ENCODE assay signal across 28 mouse cellular contexts in genomic region chr7:105226072-105226471, GRCm38 (mm10). TPM values are rescaled to one million over a fixed set of nuclear protein-coding genes. Genes with fewer than 3 reads are reported as not detected.
DNase-seq lines count a peak whose midpoint lies in the region; ATAC-seq and TF ChIP-seq lines count a peak whose summit lies in the region.
"Had no signal": no experiment of that assay in that cellular context is flagged by ENCODE, and none has a peak within 500 bp of the region (broad histone marks: within the 10 kb centered on the region; RNA-seq: fewer than 3 reads in every experiment).

No protein-coding gene starts in this region.

- peaks cover 3% of the 10 kb centered on the region; the same call in 1 of the 2 replicates for H3K36me3 ChIP-seq in heart, adult 2 months (ENCODE audit: control insufficient read depth, insufficient read depth, low read length)
- H3K36me3 ChIP-seq in CH12.LX (replicated peaks in 1 of 2; ENCODE audit: control insufficient read depth in 1 of 2, insufficient read depth in 1 of 2, low read length in 1 of 2), result no peaks in the 10 kb centered on the region
- no peaks in the 10 kb centered on the region for H3K36me3 ChIP-seq in intestine, embryonic 15.5 days
- H3K36me3 ChIP-seq: embryonic facial prominence, embryonic 12.5 days; heart, embryonic 13.5 days; midbrain, embryonic 12.5 days had no signal

- TF ChIP-seq RAD21 in CH12.LX (IDR thresholded peaks at IDR 0.05; ENCODE audit: low read depth, low read length), result no peak

- peaks cover 7% of the 10 kb centered on the region for H3K4me1 ChIP-seq in heart, adult 2 months (ENCODE audit: control insufficient read depth, insufficient read depth, low read length)
- no peaks in the 10 kb centered on the region for H3K4me1 ChIP-seq in CH12.LX (ENCODE audit: control insufficient read depth in 1 of 2, insufficient read depth in 2 of 2)
- no peaks in the 10 kb centered on the region for H3K4me1 ChIP-seq in intestine, embryonic 15.5 days (replicated peaks)
- H3K4me1 ChIP-seq: embryonic facial prominence, embryonic 12.5 days; heart, embryonic 13.5 days; midbrain, embryonic 12.5 days had no signal

- no peak for ATAC-seq in intestine, embryonic 15.5 days
- ATAC-seq: forebrain, embryonic 16.5 days had no signal

- dilution Hi-C loops in CH12.LX (cut with MboI; ENCODE audit: extremely low pct_ligation_motif_present, extremely low pct_unique_long_range_greater_than_20kb, low sequenced_read_pairs), result no loop called here

- in situ Hi-C loops in CH12.LX (cut with MboI; ENCODE audit: low pct_ligation_motif_present, low pct_unique_long_range_greater_than_20kb, low sequenced_read_pairs), result no loop called here

- no peak for DNase-seq in heart, adult 2 months
- DNase-seq in heart, adult 11 months, result no peak
- DNase-seq in layer of hippocampus, adult 2 months (ENCODE audit: low spot score in 2 of 2), result no peak
- no peak for DNase-seq in layer of hippocampus, postnatal 10 days (ENCODE audit: low spot score in 2 of 2)
- DNase-seq in CH12.LX (ENCODE audit: extremely low read depth), result no peak
- DNase-seq in brain, embryonic 14.5 days (ENCODE audit: low read depth), result peak; percentile 2
- DNase-seq: adrenal gland, postnatal 10 days; cerebellum, adult 11 months; cerebellum, postnatal 10 days; lung, adult 2 months; lung, postnatal 4 days; right cerebral cortex, postnatal 4 days had no signal

- no peaks in the 10 kb centered on the region for H3K27me3 ChIP-seq in heart, adult 2 months (ENCODE audit: control insufficient read depth, insufficient read depth, low read length)
- no peaks in the 10 kb centered on the region for H3K27me3 ChIP-seq in CH12.LX (replicated peaks)
- H3K27me3 ChIP-seq in intestine, embryonic 15.5 days (replicated peaks), result no peaks in the 10 kb centered on the region
- H3K27me3 ChIP-seq: embryonic facial prominence, embryonic 12.5 days; heart, embryonic 13.5 days; midbrain, embryonic 12.5 days had no signal

- H3K9ac ChIP-seq in heart, adult 2 months (ENCODE audit: low read depth, low read length), result no peak overlapping the region
- no peak overlapping the region for H3K9ac ChIP-seq in CH12.LX (ENCODE audit: insufficient read depth, low read depth)
- H3K9ac ChIP-seq in intestine, embryonic 15.5 days, result no peak overlapping the region
- H3K9ac ChIP-seq: embryonic facial prominence, embryonic 12.5 days; heart, embryonic 13.5 days; midbrain, embryonic 12.5 days had no signal

- H3K4me2 ChIP-seq in CH12.LX (ENCODE audit: insufficient read depth, low read depth, poor library complexity, severe bottlenecking), result no peak overlapping the region
- no peak overlapping the region for H3K4me2 ChIP-seq in intestine, embryonic 15.5 days (replicated peaks)
- H3K4me2 ChIP-seq: embryonic facial prominence, embryonic 12.5 days; heart, embryonic 13.5 days; midbrain, embryonic 12.5 days had no signal

- H3K4me3 ChIP-seq in heart, adult 2 months, result no peak overlapping the region
- no peak overlapping the region for H3K4me3 ChIP-seq in layer of hippocampus, adult 2 months
- no peak overlapping the region for H3K4me3 ChIP-seq in CH12.LX (replicated peaks in 1 of 3; ENCODE audit: low read depth in 2 of 3, low read length in 2 of 3, poor library complexity in 1 of 3)
- H3K4me3 ChIP-seq in intestine, embryonic 15.5 days (replicated peaks), result no peak overlapping the region
- H3K4me3 ChIP-seq: embryonic facial prominence, embryonic 12.5 days; erythroblast, embryonic 14.5 days; heart, embryonic 13.5 days; midbrain, embryonic 12.5 days had no signal

- H3K27ac ChIP-seq in heart, adult 2 months, result no peak overlapping the region
- no peak overlapping the region for H3K27ac ChIP-seq in layer of hippocampus, adult 2 months
- H3K27ac ChIP-seq in CH12.LX (ENCODE audit: insufficient read depth, low read depth), result no peak overlapping the region
- no peak overlapping the region for H3K27ac ChIP-seq in intestine, embryonic 15.5 days
- H3K27ac ChIP-seq: embryonic facial prominence, embryonic 12.5 days; heart, embryonic 13.5 days; midbrain, embryonic 12.5 days had no signal

- TF ChIP-seq POLR2A in heart, adult 2 months (IDR thresholded peaks at IDR 0.05; ENCODE audit: insufficient read depth, low read depth, low read length), result no peak
- TF ChIP-seq POLR2A in CH12.LX (IDR thresholded peaks at IDR 0.05; ENCODE audit: low read depth, low read length), result no peak
- no peak for TF ChIP-seq POLR2A in brain, embryonic 14.5 days (IDR thresholded peaks at IDR 0.05; ENCODE audit: borderline replicate concordance, extremely low read depth, insufficient read depth, insufficient read length, poor library complexity, severe bottlenecking)

- peak; percentile 46 for TF ChIP-seq CTCF in heart, adult 2 months (IDR thresholded peaks at IDR 0.05)
- TF ChIP-seq CTCF in layer of hippocampus, adult 2 months (conservative IDR thresholded peaks at IDR 0.05), result peak; percentile 40
- no peak for TF ChIP-seq CTCF in CH12.LX (conservative IDR thresholded peaks at IDR 0.05 in 1 of 2, IDR thresholded peaks at IDR 0.05 in 1 of 2; ENCODE audit: low read depth in 2 of 2, low read length in 2 of 2)
- TF ChIP-seq CTCF in brain, embryonic 14.5 days (IDR thresholded peaks at IDR 0.05; ENCODE audit: borderline replicate concordance, extremely low read depth, insufficient read depth, insufficient read length), result no peak

- no peaks in the 10 kb centered on the region for H3K79me2 ChIP-seq in heart, adult 2 months (replicated peaks; ENCODE audit: control insufficient read depth, insufficient read depth, low read length)
- H3K79me2 ChIP-seq in CH12.LX (replicated peaks; ENCODE audit: control insufficient read depth, extremely low read depth, insufficient read depth, poor library complexity, severe bottlenecking), result no peaks in the 10 kb centered on the region

- TF ChIP-seq EP300 in heart, adult 2 months (IDR thresholded peaks at IDR 0.05; ENCODE audit: insufficient read depth, low read depth, low read length), result no peak
- TF ChIP-seq EP300 in CH12.LX (IDR thresholded peaks at IDR 0.05; ENCODE audit: low read length), result no peak

- no peaks in the 10 kb centered on the region for H3K9me3 ChIP-seq in CH12.LX (replicated peaks; ENCODE audit: low read length)
- H3K9me3 ChIP-seq in intestine, embryonic 15.5 days, result no peaks in the 10 kb centered on the region
- H3K9me3 ChIP-seq: embryonic facial prominence, embryonic 12.5 days; heart, embryonic 13.5 days; midbrain, embryonic 12.5 days had no signal

- intact Hi-C loops in heart, adult 2 months (cut with DNase I), result loop anchor here (5.0 kb wide), 1 partner anchor 261 kb away; no protein-coding TSS in a partner anchor

TF ChIP-seq in CH12.LX, 34 proteins besides CTCF, POLR2A, EP300 and RAD21:
- TF ChIP-seq ZNF384 (IDR thresholded peaks at IDR 0.05; ENCODE audit: low read depth, low read length) (peak; percentile 83), HCFC1 (IDR thresholded peaks at IDR 0.05; ENCODE audit: low read depth, low read length) (no peak)

RNA-seq across cellular contexts. Expression of gene Olfr686, which starts 18.8 kb away (rescaled TPM):
- not detected for total RNA-seq in heart, adult 2 months (2021)
- polyA plus RNA-seq in heart, adult 2 months (2012; rRNA removed), result not detected in 2 replicates
- not detected for total RNA-seq in layer of hippocampus, adult 2 months (2021)
- not detected for total RNA-seq in layer of hippocampus, postnatal 10 days (2021)
- total RNA-seq in CH12.LX (2012; rRNA removed), result not detected in 2 replicates
- total RNA-seq in CH12.LX (2014; rRNA removed), result not detected in 2 replicates
- polyA plus RNA-seq in CH12.LX (2012; ENCODE audit: insufficient read length, low read depth), result not detected in 2 replicates
- polyA plus RNA-seq in brain, embryonic 14.5 days (2012; rRNA removed), result not detected in 2 replicates
- not detected in 2 replicates for polyA plus RNA-seq in intestine, embryonic 15.5 days (2015; fragmentation: Nextera tagmentation; extraction: Ambion mirVana)
- total RNA-seq: adrenal gland, postnatal 10 days; hematopoietic stem cell, adult 5-6 weeks; left cerebral cortex, postnatal 25 days; neutrophil, adult 5-6 weeks had no signal
- polyA plus RNA-seq: embryonic facial prominence, embryonic 12.5 days; erythroblast, embryonic 14.5 days; forebrain, embryonic 16.5 days; gonadal fat pad, adult 2 months; heart, embryonic 13.5 days; intestine, embryonic 14.5 days; kidney, embryonic 16.5 days; limb, embryonic 14.5 days; lung, adult 2 months; midbrain, embryonic 12.5 days; stomach, embryonic 16.5 days; thymus, postnatal 0 days; urinary bladder, adult 2 months had no signal

RNA-seq across cellular contexts. Expression of gene Olfr685, which starts 40.3 kb away (rescaled TPM):
- not detected for total RNA-seq in heart, adult 2 months (2021)
- polyA plus RNA-seq in heart, adult 2 months (2012; rRNA removed), result not detected in 2 replicates
- not detected for total RNA-seq in layer of hippocampus, adult 2 months (2021)
- total RNA-seq in layer of hippocampus, postnatal 10 days (2021), result not detected
- not detected in 2 replicates for total RNA-seq in CH12.LX (2012; rRNA removed)
- not detected in 2 replicates for total RNA-seq in CH12.LX (2014; rRNA removed)
- polyA plus RNA-seq in CH12.LX (2012; ENCODE audit: insufficient read length, low read depth), result not detected in 2 replicates
- polyA plus RNA-seq in brain, embryonic 14.5 days (2012; rRNA removed), result not detected in 2 replicates
- not detected in 2 replicates for polyA plus RNA-seq in intestine, embryonic 15.5 days (2015; fragmentation: Nextera tagmentation; extraction: Ambion mirVana)
- total RNA-seq: adrenal gland, postnatal 10 days; hematopoietic stem cell, adult 5-6 weeks; left cerebral cortex, postnatal 25 days; neutrophil, adult 5-6 weeks had no signal
- polyA plus RNA-seq: embryonic facial prominence, embryonic 12.5 days; erythroblast, embryonic 14.5 days; forebrain, embryonic 16.5 days; gonadal fat pad, adult 2 months; heart, embryonic 13.5 days; intestine, embryonic 14.5 days; kidney, embryonic 16.5 days; limb, embryonic 14.5 days; lung, adult 2 months; midbrain, embryonic 12.5 days; stomach, embryonic 16.5 days; thymus, postnatal 0 days; urinary bladder, adult 2 months had no signal

Comparison
In these comparisons a context has a peak if more than half of its experiments do, and no peak if none do; other contexts are left out.
1. CTCF ChIP-seq: peak in heart, adult 2 months (single experiment) and layer of hippocampus, adult 2 months (single experiment); none in CH12.LX (0 of 2) and brain, embryonic 14.5 days (single experiment).